Mouse (Mus musculus): ENCODE data around the gene Ncam1.

The Ncam1 gene

DNA sequence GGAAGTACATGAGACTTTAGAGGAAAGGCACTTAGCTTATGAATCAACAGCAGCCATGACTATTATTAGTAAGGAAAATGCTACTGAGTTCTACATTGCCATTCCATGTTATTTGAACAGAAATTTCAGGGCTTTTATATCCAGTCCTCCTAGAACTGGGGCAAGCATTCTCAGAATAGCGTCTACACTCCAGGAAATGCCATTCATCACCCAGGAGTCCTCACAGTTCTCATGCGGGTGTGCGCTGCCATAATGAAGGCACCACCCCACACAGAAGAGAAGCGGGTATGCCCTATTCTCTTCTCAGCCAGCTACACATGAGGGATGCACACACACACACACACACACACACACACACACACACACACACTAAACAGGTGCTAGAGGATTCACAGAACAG, 43.5 kb downstream of the Ncam1 start:
- no peak for DNase-seq (ENCODE audit: low spot score)

DNA sequence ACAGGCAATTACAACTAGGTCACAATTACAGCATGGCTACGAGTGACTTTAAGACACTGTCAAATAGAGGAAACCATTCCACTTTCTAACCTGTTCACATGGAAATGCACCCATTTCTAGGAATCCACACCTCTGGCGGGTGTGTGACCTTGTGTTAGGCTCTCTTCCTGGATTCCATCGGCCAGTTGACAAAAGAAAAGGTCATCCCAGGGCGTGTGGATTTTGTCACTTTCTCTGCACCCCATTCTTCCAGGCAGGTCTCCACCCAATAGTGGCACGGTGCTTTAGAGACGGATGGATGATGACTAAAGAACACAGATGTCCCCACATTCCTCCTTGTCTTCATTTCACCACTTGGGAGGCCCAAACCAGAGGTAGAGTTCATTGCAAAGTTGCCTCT, 47.3 kb downstream of the Ncam1 start:
- DNase-seq (ENCODE audit: low spot score): no peak

DNA sequence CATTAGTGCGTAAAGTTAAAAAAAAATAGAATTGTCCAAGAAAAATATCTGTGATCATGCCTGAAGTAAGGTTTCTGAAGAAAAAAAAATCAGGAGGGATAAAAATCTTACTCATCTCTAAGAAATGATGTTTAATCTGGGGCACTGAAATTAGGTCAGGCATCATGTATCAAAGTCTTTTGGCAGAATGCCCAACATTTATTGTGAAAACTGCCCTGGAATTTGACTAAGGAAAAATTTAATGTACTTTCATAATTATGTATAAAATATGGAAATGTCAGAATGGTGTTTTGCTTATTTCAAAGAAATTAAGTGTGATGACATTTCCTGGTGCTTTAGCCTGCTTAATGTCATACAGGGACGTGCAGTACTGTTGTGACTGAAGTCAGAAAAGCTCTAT, 52.5 kb downstream of the Ncam1 start:
- no peak for DNase-seq (ENCODE audit: low spot score)

DNA sequence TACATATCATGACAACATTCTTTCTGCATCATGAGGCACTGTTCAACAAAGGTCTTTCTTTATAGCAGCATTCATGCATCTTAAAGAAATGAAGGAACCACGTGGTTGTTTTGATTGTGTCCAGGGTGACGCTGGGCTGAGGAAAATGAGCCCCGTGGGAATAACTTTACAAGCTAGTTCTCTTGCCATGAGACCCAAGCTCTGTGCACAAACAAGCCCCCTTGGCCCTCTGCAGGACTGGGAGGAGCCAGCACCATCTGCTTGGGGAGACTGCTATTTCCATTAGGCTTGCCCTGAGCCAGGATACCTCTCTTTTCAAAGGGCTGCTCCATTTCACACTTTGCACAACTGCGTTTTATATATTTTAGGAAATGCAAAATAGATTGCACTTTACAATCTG, 53.0 kb downstream of the Ncam1 start:
- DNase-seq (ENCODE audit: low spot score): no peak

DNA sequence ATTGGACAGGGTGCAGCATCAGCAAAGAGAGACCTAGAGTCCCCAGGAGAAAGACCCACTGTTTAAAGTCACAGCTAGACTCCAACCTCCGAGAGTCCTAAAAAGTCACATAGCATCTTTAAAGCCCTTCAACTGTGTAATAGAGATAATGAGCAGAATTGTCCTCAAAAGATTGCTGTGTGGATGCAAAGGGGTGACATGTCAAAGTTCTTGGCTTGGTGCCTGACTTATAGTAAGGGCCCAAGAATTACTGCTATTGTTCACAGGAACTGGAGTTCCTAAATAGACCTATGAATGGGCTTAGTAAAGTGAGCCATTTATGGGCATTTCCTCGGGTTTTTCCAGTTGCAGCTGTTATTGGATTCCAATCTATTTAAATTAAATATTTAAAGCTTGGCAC, 54.4 kb downstream of the Ncam1 start:
- no peak for DNase-seq (ENCODE audit: low spot score)

DNA sequence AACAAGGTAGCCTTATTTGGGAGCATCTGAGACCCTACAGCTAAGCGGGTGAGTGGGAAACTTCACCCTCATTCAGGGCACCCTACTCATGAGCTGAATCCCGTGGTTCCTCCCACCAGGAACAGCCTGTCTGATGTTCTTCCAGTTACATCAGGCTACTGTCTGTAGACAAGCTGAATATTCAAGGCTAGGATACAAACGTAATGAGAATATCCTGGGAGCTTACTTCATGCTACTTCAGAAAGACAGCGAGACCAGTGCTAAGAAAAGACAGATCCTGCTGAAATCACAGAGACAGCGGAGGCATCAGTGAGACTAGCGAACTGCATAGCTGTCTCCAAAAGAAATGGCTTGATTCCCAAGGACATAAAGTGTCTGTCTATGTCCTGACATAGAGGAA, 58.8 kb downstream of the Ncam1 start:
- DNase-seq (ENCODE audit: low spot score): no peak

DNA sequence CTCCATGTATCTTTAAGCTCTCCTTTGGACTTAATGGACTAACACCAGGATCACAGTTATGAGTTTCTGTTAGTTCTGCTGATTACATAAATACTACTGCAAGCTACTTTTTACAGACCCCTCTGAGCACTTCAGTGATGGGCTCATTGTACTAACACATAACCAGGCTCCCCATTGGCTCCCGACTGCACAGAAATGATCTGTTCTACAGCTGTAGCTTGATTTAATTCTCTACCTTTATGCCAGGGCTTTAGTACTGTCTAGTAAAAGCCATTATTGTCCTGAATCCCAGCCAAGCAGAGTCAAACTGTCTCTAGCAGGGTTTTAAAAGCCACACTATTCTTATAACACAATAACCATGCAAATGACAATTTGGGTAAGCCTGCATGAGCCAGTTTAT, 60.2 kb downstream of the Ncam1 start:
- no peak for DNase-seq (ENCODE audit: low spot score)

DNA sequence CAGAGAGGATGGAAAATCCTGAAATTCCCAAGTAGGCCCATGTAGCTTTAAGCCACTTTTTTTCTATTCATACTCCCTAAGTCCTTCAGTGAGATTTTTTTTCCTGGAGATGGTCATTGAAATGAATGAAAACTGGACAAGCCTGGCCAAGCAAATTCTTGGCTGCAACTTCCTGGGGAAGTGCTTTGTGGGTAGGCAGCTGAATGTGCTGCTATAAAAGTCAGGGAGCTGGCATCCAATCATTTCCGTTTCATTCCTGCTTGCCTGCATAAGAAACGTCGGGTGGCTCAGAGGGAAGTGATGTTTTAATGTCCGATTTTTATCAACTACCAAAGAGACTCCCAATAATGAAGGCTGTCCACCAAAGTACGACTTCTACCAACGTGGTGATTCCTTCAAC, 61.6 kb downstream of the Ncam1 start:
- DNase-seq (ENCODE audit: low spot score): no peak

DNA sequence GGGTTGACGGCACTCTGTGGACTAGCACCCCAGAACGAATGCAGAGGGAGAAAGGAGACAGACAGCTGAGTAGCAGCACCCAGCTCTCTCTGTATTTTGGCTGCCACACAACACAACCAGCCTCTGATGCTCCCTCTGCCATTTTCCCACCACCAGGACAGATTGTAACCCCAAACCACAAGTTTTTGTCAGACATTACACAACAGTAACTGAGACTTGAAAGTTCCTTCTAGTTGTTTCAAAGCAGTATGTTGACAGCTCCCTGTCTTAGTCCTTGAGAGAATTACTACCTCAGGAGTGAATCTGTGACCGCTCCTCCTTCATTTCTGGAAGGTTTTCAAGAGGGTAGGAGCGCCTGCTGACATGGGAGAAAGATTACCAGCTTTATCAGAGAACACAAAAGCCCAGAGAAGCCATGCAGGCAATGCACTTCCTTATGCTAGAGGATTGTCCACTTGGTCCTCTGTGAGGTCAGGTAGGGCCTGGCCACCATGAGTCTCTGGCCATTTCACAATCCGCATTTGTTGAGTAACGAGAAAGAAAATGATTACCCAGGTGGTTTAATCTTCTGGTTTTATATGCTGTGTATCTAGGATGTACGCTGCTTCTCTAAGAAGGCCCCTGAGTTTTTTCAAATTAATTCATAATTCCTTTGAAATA, 64.2 kb downstream of the Ncam1 start:
- no peak for DNase-seq (ENCODE audit: low spot score)

DNA sequence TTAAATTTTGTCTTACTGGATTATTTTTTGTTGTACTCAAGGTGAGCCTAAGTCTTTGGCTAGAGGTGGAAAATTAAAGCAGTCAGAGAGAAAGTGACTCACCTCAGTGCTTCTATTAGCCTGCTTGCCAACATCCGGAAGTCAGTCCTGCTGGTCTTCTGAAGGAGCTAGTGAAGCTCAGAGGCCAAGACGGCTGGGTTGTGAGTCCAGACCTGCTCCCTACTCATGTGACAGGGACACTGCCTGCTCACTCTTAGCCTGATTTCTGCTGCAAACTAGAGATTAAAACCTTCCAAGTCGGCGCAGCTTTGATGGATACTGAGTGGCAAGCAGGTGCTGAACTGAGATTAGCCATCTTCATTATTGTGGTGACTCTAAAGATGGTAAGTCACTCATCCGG, 65.0 kb downstream of the Ncam1 start:
- DNase-seq (ENCODE audit: low spot score): no peak

DNA sequence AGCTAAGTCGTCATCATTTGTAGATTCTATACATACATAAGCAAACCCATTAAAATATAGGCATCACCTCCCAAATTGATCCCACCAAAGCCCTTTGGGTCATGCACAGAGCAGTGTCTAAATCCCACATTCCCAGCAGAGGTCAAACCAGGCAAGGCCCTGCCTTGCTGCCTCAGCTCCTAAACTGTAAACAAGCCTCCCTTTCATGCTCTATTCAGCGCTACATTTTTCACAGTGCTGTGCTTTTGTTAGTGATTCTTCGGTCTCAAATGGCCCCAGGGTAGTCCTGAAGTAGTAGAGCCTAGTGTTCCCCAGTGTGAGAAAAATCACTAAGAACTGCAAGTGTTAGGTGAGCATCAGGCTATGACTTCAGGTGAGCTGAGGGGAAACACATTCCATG, 69.2 kb downstream of the Ncam1 start:
- DNase-seq (ENCODE audit: low spot score): no peak

DNA sequence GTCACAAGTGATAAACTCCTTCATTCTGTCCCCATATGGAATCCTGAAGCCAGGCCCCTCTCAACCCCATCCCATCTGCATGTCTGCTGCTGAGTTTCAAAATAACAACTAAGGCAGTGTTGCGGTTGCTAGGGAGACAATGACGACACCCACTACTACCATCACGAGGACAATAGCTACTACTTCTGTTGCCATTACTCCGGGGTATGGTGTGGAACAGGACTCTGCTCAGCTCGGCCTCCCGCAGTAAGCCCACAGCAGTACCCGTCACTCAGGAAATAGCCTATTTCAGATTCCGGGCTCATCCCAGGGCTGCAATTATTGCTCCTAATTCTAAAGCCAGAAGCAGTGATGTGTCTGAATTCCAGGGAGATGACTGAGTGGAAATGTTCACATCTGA, 70.5 kb downstream of the Ncam1 start:
- no peak for DNase-seq (ENCODE audit: low spot score)

DNA sequence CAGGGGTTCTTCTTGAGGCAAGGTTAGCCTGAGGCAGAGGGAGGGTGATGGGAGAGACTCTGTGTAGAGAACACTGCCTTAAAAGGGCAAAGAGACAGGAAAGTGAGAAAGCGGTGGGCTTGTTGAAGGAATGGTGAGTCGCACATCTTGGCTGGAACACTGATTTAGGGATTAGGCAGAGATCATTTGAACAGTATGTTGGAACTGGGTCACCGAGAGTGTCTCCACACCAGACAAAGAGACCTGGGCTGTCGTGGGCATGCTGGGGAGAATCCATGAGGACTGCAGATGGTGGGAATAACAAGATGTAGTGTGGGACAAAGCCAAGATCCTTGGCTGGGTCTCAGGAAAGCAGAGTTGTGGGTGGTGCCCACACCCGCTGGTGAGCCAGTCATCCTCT, 76.0 kb downstream of the Ncam1 start:
- no peak for DNase-seq (ENCODE audit: low spot score)

DNA sequence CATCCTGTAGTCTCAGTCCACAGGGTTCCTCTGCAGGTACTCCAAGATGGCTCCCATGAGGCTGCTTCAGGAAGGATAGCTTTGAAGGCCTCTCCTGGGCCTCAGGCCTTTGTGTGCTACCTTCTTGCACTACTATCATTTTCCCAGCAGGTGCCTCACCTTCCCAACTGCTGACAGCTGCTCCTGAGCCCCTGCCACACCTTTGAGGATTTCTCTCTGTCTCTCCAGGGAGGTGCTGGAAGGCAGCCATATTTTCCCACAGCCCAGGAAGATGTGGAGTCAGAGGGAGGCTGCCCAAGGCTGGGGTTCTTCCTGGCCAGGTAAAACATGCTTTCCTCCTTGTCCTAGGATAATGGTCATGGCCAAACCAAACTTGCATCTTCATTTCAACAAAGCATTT, 83.6 kb downstream of the Ncam1 start:
- DNase-seq (ENCODE audit: low spot score): peak; percentile 6

DNA sequence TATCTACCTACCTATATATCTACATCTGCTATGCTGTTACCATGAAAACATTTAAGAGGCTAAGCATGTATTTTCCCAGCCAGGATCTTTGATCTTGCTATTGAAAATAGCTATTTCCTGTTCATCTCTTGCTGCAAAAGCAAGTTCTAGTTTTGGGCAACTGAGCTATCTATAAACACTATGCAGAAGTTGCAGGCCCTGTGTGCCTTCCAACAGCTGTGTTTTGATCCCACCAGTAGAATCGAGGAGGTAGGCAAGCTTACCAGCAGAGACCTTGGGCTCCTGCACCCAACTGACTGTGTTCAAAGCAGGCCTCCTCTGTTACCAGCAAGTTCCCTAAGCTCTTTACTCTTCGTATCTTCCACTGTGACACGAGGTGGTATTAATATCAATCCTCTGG, 84.6 kb downstream of the Ncam1 start:
- DNase-seq (ENCODE audit: low spot score): no peak

DNA sequence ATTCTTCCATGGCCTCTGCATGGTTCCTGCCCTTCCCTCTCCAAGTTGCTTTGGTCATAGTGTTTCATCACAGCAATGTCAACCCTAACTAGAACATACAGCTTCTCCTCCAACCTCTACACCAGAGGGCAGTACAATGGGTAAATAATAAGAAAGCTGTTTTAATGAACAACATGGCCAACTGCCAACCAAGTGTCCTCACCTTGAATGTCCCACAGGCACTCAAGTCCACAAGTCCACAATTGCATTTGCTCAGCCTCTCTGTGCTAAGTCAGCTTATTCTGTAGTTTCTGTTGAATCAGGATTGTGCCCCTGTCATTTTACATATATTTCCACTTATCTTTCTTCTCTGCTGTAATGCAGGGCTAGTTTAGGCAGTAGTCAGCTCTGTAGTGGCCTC, 91.1 kb downstream of the Ncam1 start:
- DNase-seq (ENCODE audit: low spot score): no peak

DNA sequence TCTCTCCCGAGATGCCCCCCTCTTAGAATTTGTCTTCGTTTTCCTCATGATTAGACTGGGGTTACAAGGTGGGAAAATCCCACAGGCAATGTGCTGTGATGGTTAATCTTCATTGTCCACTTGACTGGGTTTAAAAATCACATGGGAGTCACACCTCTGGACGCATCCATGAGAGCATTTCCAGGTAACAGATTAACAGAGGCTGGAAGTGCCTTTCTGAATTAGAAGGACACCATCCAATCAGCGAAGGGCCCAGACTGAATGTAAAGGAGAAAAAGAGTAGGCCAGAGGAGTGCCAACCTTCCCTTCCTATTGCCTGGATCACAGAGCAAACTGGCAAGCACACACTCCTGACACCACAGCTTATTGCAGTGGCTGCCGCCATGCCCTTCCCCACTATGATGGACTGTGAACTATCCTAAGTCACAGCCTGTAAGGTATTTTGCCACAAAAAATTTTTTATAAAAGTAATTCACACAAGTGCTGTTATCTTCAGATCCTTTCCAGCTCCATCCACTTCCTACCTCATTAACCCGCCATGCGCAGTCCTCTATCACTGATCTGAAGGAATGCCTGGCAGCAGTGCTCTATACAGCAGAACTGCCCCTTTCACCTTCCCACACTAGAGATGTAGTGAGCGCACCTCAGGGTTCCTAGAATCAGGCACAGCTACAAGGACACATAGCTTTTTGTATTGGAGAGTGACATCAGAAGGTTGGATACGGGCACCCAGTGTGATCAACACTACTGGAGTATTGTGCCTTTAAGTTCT, 94.3 kb downstream of the Ncam1 start:
- DNase-seq (ENCODE audit: low spot score): no peak

DNA sequence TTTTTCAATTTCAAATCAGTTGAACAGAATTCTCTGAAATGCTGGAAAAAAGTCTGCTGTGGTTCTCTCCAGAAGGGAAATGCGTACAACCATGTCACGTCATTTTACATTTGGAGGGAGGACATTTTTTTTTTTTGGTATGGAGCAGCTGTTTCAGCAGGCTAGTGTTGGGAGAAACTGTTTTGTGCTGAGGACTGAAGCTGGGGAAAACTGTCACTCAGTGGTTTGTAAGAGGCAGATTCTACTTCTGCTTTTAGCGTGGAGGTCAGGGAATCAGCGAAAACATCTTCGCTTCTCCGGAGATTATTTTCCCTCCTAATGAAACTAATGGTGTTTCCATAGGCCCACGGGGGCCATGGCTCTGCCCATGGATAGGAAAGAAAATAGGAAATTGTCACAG, 103.4 kb downstream of the Ncam1 start:
- DNase-seq (ENCODE audit: low spot score): no peak

DNA sequence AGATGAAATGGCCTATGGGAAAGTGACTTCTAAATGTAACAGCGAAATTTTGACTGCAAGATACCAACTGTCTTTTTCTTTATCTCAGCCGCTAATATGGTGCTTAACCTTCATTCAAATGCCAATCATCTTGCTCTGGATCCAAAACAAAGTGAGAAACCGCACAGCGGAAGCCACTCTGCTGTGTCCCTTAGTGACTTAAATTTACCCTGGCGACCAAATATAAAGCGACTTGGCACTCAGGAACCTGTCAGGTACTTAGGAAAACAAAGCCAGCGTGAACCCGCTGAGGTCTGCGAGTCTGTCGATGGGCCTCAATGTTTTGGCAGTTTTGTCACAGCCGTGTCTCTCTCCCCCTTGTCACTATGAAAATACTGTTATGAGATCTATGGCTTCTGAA, 105.9 kb downstream of the Ncam1 start:
- no peak for DNase-seq (ENCODE audit: low spot score)

DNA sequence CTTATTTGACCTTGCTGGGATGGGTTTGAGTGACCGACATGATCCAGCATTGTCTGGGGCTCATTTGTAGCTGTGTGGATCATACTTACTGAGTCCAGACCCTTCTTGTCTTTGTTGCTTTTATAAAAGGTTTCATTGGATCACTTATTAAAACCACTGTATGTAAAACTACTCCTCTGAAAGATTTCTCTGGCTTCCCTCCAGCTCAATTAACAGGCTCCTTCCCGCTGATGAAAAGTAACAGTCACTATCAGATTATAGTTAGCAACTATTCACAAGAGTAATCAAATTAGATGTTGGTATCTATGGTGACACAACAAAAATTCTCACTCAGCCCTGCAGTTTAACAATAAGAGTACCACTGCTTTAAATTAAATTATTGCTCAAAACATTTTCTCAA, 107.4 kb downstream of the Ncam1 start:
- no peak for DNase-seq (ENCODE audit: low spot score)

DNA sequence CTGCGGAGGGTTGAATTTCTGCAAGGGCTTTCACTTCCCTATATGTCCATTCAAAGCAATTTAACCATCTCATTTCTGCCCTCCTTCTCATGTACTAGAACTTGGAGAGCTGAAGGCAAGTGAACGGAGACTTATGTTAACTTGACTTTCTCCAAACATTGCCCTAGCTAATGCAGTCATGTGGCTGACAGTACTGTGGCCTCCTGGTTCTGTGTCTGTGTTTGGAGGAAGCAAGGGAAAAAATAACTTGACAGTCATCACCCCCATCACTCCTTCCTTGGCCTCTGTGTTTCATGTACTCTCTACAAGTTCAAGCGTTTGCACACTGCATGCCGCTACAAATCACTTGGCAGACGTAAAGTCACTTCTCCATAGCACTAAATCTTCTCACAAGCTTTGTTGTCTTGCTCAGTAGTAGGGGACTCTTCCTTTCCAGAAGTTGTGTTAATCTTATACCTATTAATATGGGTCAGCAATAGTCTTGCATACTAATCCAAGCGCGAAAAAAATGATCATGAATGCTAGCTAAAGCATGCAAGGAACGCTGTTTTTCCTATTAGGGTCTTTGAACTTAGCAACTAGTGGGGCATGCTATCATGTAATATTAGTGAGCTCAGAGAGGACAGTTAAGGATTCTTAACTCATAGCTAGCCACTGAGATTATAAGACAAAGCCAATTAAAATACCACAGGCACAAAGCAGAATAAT, 115.0 kb downstream of the Ncam1 start:
- DNase-seq (ENCODE audit: low spot score): no peak

DNA sequence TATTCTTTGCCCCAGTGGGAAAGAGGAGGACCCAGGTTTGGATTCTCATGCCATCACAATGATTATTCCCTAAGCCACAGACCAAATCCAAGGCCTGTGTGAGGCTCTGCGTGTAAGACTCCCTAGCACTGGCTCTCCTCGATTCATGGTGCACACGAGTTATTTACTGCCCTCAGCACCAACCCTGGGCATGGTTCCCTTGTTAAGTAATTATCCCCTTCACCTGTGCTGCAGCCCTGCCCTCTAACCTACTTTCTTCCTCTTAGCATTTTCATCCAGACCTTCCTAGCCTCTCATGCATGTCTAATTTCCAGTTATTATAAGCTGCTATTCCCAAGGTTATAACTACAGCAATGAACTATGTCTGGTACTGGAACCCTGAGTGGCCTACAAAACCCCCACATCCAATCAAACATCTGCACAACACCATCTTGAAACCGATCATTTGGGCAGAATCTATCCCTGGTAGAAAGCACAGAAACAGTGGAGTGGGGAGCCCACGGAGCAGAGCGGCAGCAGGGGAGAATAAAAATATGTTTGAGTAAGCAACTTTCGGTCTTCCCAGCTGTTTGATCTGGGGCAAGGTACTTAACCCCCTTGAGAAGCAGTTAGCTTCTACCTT, 116.8 kb downstream of the Ncam1 start:
- no peak for DNase-seq (ENCODE audit: low spot score)

DNA sequence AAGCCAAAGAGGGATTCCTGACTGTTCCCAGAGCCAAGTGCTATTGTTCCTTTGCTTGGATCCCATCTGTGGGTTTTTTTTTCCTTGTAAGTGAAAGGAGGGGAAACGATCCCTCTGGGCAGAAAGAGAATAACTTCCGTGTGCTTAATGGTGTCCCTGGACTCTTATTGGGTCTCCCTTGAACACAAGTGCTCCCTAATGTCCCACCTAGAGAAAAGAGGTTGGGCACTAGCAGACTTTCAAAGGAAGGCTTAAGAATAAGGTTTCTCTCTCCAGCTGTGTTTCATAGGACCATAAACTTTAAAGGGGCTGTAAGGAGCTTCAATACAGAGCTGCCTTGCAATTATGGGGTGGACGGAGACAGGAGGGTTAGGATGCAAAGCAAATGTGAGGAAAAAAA, 119.5 kb downstream of the Ncam1 start:
- DNase-seq (ENCODE audit: low spot score): no peak

Data from ovary, postnatal 36 days (tissue).